Mouse (Mus musculus) telencephalon, adult 2 months (tissue): Measurements from ENCODE around the gene Gm19345.

Source experiments
- DNase-seq: peaks from one replicate; pipeline ENCODE4 v3.0.0-alpha.2; 2011; ENCODE audit warnings: low read depth, low spot score

The Gm19345 gene

GRCm38 (mm10) chr7:19871137-19871621, 19.4 kb downstream of the Gm19345 start:
- DNase-seq: no peak

- DNase-seq: no peak
Observed at GRCm38 (mm10) chr7:19871943-19872601, 20.3 kb downstream of the Gm19345 start.

- no peak for DNase-seq
Observed at GRCm38 (mm10) chr7:19875948-19876682, 24.3 kb downstream of the Gm19345 start.

GRCm38 (mm10) chr7:19876781-19877425, 25.1 kb downstream of the Gm19345 start:
- no peak for DNase-seq

- DNase-seq: no peak
Observed at GRCm38 (mm10) chr7:19880754-19881153, 29.0 kb downstream of the Gm19345 start.

GRCm38 (mm10) chr7:19887849-19888248, 36.0 kb downstream of the Gm19345 start, which contains the start of gene Ceacam19:
Gene Ceacam19 (minus strand): TSS chr7:19887965.
- DNase-seq: no peak

GRCm38 (mm10) chr7:19889881-19890280, 38.1 kb downstream of the Gm19345 start:
- no peak for DNase-seq
